Mouse (Mus musculus): ENCODE data around the gene Aggf1.

- TF ChIP-seq EP300 (IDR thresholded peaks at IDR 0.05; ENCODE audit: low read depth) (no peak), CTCF (IDR thresholded peaks at IDR 0.05; ENCODE audit: low read depth) (no peak)
Observed at GRCm38 (mm10) chr13:95378696-95379095, 3.5 kb upstream of the Aggf1 start.

All from liver, embryonic 14.5 days (tissue).